In the genomic region with DNA sequence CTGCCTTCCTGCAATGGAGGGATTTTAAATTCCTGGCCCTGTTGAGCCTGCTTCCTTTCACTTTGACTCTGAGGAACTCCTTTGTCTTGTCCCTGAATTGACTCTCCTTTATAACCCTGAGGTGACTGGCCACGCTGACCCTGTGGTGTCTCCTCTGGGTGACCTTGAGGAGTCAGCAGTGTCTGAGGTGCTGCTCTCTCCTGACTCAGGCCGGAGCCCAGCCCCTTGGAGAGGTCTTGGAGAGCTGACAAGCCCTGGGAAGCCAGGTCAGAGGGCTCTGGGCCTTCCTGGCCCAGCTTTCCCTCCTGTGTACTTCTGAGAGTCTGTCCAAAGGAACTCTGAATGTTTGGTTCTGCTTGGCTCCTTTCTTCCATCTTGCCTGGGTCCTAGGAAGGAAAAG, we compare ENCODE assay signal across 12 mouse cellular contexts. TPM values are rescaled to one million over a fixed set of nuclear protein-coding genes. Genes with fewer than 3 reads are reported as not detected.
DNase-seq lines count a peak whose midpoint lies in the region; ATAC-seq and TF ChIP-seq lines count a peak whose summit lies in the region.
"Had no signal": no experiment of that assay in that cellular context is flagged by ENCODE, and none has a peak within 500 bp of the region (broad histone marks: within the 10 kb centered on the region; RNA-seq: fewer than 3 reads in every experiment).

No protein-coding gene starts in this region.

- no peaks in the 10 kb centered on the region for H3K9me3 ChIP-seq in liver, embryonic 11.5 days (ENCODE audit: control insufficient read depth, low read length)
- H3K9me3 ChIP-seq in forebrain, postnatal 0 days (ENCODE audit: low read length) = no peaks in the 10 kb centered on the region
- no peaks in the 10 kb centered on the region for H3K9me3 ChIP-seq in liver, embryonic 13.5 days (replicated peaks)
- H3K9me3 ChIP-seq: midbrain, embryonic 12.5 days had no signal

- H3K27me3 ChIP-seq in liver, embryonic 11.5 days (replicated peaks; ENCODE audit: control insufficient read depth, insufficient read depth, low read length) = no peaks in the 10 kb centered on the region; the same call in 1 of the 2 replicates
- H3K27me3 ChIP-seq in forebrain, postnatal 0 days (ENCODE audit: insufficient read depth, low read length) = no peaks in the 10 kb centered on the region
- peaks cover 19% of the 10 kb centered on the region for H3K27me3 ChIP-seq in liver, embryonic 13.5 days

- peak; percentile 26 for DNase-seq in adrenal gland, adult 2 months
- DNase-seq in adrenal gland, adult 8-10 months = no peak
- no peak for DNase-seq in liver, embryonic 11.5 days (ENCODE audit: low spot score)
- DNase-seq in liver = no peak
- DNase-seq in forebrain, postnatal 0 days = no peak
- DNase-seq in liver, embryonic 13.5 days = no peak
- no peak for DNase-seq in ovary, postnatal 36 days (ENCODE audit: low spot score)
- DNase-seq: embryo, embryonic 11 days had no signal

- no peak for ATAC-seq in liver, embryonic 11.5 days (replicated peaks; ENCODE audit: low FRiP score)
- ATAC-seq in forebrain, postnatal 0 days = no peak
- no peak for ATAC-seq in liver, embryonic 13.5 days (ENCODE audit: low read depth)
- no peak for ATAC-seq in CD4-positive, CD25-positive, alpha-beta regulatory T cell, adult 4 months

- peaks cover 16% of the 10 kb centered on the region; the same call in 1 of the 2 replicates for H3K36me3 ChIP-seq in liver, embryonic 11.5 days (ENCODE audit: control insufficient read depth, insufficient read depth, low read length)
- H3K36me3 ChIP-seq in forebrain, postnatal 0 days (ENCODE audit: insufficient read depth) = peaks cover 14% of the 10 kb centered on the region
- H3K36me3 ChIP-seq in liver, embryonic 13.5 days = peaks cover 22% of the 10 kb centered on the region

- no peak overlapping the region for H3K4me3 ChIP-seq in liver, embryonic 11.5 days (ENCODE audit: low read depth, low read length)
- no peak overlapping the region for H3K4me3 ChIP-seq in forebrain, postnatal 0 days (ENCODE audit: low read depth, low read length)
- H3K4me3 ChIP-seq in liver, embryonic 13.5 days (replicated peaks) = no peak overlapping the region

- WGBS in liver, embryonic 11.5 days = 71% methylated on average over 2 of the region's 2 CpGs
- WGBS in forebrain, postnatal 0 days = 56% methylated on average over 2 of the region's 2 CpGs
- 64% methylated on average over 2 of the region's 2 CpGs for WGBS in liver, embryonic 13.5 days (ENCODE audit: insufficient replicate concordance)

- peak overlapping the region; percentile 74 for H3K4me2 ChIP-seq in liver, embryonic 11.5 days
- 0 out of 2 replicates have a peak overlapping the region, but pooled peaks have one; percentile 68 for H3K4me2 ChIP-seq in forebrain, postnatal 0 days (ENCODE audit: low read depth)
- H3K4me2 ChIP-seq in liver, embryonic 13.5 days = peak overlapping the region; percentile 87

- no peak for TF ChIP-seq CTCF in forebrain, postnatal 0 days (IDR thresholded peaks at IDR 0.05; ENCODE audit: low read depth)

- no peak overlapping the region for H3K9ac ChIP-seq in liver, embryonic 11.5 days (ENCODE audit: low read depth, low read length)
- no peak overlapping the region for H3K9ac ChIP-seq in forebrain, postnatal 0 days
- no peak overlapping the region for H3K9ac ChIP-seq in liver, embryonic 13.5 days

- no peak overlapping the region for H3K27ac ChIP-seq in liver, embryonic 11.5 days (ENCODE audit: low read depth, low read length)
- no peak overlapping the region for H3K27ac ChIP-seq in forebrain, postnatal 0 days (ENCODE audit: low read depth, low read length)
- H3K27ac ChIP-seq in liver, embryonic 13.5 days = no peak overlapping the region
- H3K27ac ChIP-seq: midbrain, embryonic 12.5 days had no signal

- H3K4me1 ChIP-seq in liver, embryonic 11.5 days (replicated peaks; ENCODE audit: control insufficient read depth, insufficient read depth, low read length) = peaks cover 4% of the 10 kb centered on the region; the same call in 1 of the 2 replicates
- 0 out of 2 replicates have a peak, but pooled peaks cover 2% of the 10 kb centered on the region for H3K4me1 ChIP-seq in forebrain, postnatal 0 days (ENCODE audit: insufficient read depth)
- H3K4me1 ChIP-seq in liver, embryonic 13.5 days (replicated peaks) = peaks cover 13% of the 10 kb centered on the region
- H3K4me1 ChIP-seq: midbrain, embryonic 12.5 days had no signal

RNA-seq across cellular contexts. Expression of a gene that starts 3.5 kb away (rescaled TPM):
- total RNA-seq in adrenal gland, adult 2 months (2021) = under 1 TPM in 1 of 2 experiments, not detected in 1; 0.46 TPM
- not detected in 2 replicates for polyA plus RNA-seq in adrenal gland, adult 2 months (2012; rRNA removed)
- total RNA-seq in adrenal gland, adult 8-10 months (2022) = 1 to 10 TPM in 1 of 4 experiments, under 1 TPM in 2, not detected in 1; 0.38 to 1.5 (median 0.91) TPM
- 0.34 and 0.55 TPM in 2 replicates for polyA plus RNA-seq in liver, embryonic 11.5 days (2014; fragmentation: Nextera tagmentation; extraction: Ambion mirVana)
- 0.31 and 1.7 TPM in 2 replicates for total RNA-seq in forebrain, postnatal 0 days (2014; rRNA removed)
- polyA plus RNA-seq in forebrain, postnatal 0 days (2015; fragmentation: Nextera tagmentation; extraction: Ambion mirVana) = 0.42 TPM in 1 of 2 replicates, not detected in the other
- not detected in 2 replicates for polyA plus RNA-seq in liver, embryonic 13.5 days (2015; fragmentation: Nextera tagmentation; extraction: Ambion mirVana)
- not detected for polyA plus RNA-seq in CD4-positive, CD25-positive, alpha-beta regulatory T cell, adult 4 months (2017; shearing (Covaris generic))
- total RNA-seq: liver, adult 2 months had no signal
- polyA plus RNA-seq: liver, adult 2 months; midbrain, embryonic 12.5 days had no signal

RNA-seq across cellular contexts. Expression of a gene that starts 7.2 kb away (rescaled TPM):
- total RNA-seq in adrenal gland, adult 2 months (2021) = 100 to 1,000 TPM; 221 to 237 TPM
- polyA plus RNA-seq in adrenal gland, adult 2 months (2012; rRNA removed) = 319 and 344 TPM in 2 replicates
- 100 to 1,000 TPM; 218 to 251 (median 230) TPM for total RNA-seq in adrenal gland, adult 8-10 months (2022)
- 223 and 247 TPM in 2 replicates for polyA plus RNA-seq in liver, embryonic 11.5 days (2014; fragmentation: Nextera tagmentation; extraction: Ambion mirVana)
- 279 and 344 TPM in 2 replicates for total RNA-seq in forebrain, postnatal 0 days (2014; rRNA removed)
- polyA plus RNA-seq in forebrain, postnatal 0 days (2015; fragmentation: Nextera tagmentation; extraction: Ambion mirVana) = 362 and 434 TPM in 2 replicates
- polyA plus RNA-seq in liver, embryonic 13.5 days (2015; fragmentation: Nextera tagmentation; extraction: Ambion mirVana) = 132 and 152 TPM in 2 replicates
- polyA plus RNA-seq in CD4-positive, CD25-positive, alpha-beta regulatory T cell, adult 4 months (2017; shearing (Covaris generic)) = 100 to 1,000 TPM; 325 to 332 TPM

RNA-seq across cellular contexts. Expression of a gene that starts 33.0 kb away (rescaled TPM):
- total RNA-seq in adrenal gland, adult 2 months (2021) = 1 to 10 TPM; 1.9 to 2.1 TPM
- 6.6 and 8.3 TPM in 2 replicates for polyA plus RNA-seq in adrenal gland, adult 2 months (2012; rRNA removed)
- 1 to 10 TPM; 1.7 to 2.5 (median 1.8) TPM for total RNA-seq in adrenal gland, adult 8-10 months (2022)
- polyA plus RNA-seq in liver, embryonic 11.5 days (2014; fragmentation: Nextera tagmentation; extraction: Ambion mirVana) = 9.2 and 9.5 TPM in 2 replicates
- total RNA-seq in forebrain, postnatal 0 days (2014; rRNA removed) = 9.8 and 31.2 TPM in 2 replicates
- polyA plus RNA-seq in forebrain, postnatal 0 days (2015; fragmentation: Nextera tagmentation; extraction: Ambion mirVana) = 5.2 and 6.7 TPM in 2 replicates
- 1.5 and 1.6 TPM in 2 replicates for polyA plus RNA-seq in liver, embryonic 13.5 days (2015; fragmentation: Nextera tagmentation; extraction: Ambion mirVana)
- polyA plus RNA-seq in CD4-positive, CD25-positive, alpha-beta regulatory T cell, adult 4 months (2017; shearing (Covaris generic)) = under 1 TPM in 1 of 2 experiments, not detected in 1; 0.38 TPM
- total RNA-seq: hematopoietic stem cell, adult 5-6 weeks had no signal

RNA-seq across cellular contexts. Expression of a gene that starts 41.7 kb away (rescaled TPM):
- total RNA-seq in adrenal gland, adult 2 months (2021) = 1 to 10 TPM; 2.3 to 7.6 TPM
- 0.88 and 1.6 TPM in 2 replicates for polyA plus RNA-seq in adrenal gland, adult 2 months (2012; rRNA removed)
- total RNA-seq in adrenal gland, adult 8-10 months (2022) = 1 to 10 TPM; 2.9 to 8.6 (median 5.2) TPM
- 4.7 and 6.2 TPM in 2 replicates for polyA plus RNA-seq in liver, embryonic 11.5 days (2014; fragmentation: Nextera tagmentation; extraction: Ambion mirVana)
- total RNA-seq in forebrain, postnatal 0 days (2014; rRNA removed) = 4.3 and 7.9 TPM in 2 replicates
- polyA plus RNA-seq in forebrain, postnatal 0 days (2015; fragmentation: Nextera tagmentation; extraction: Ambion mirVana) = 0.70 and 0.90 TPM in 2 replicates
- polyA plus RNA-seq in liver, embryonic 13.5 days (2015; fragmentation: Nextera tagmentation; extraction: Ambion mirVana) = 0.89 and 0.97 TPM in 2 replicates
- not detected for polyA plus RNA-seq in CD4-positive, CD25-positive, alpha-beta regulatory T cell, adult 4 months (2017; shearing (Covaris generic))
- total RNA-seq: hematopoietic stem cell, adult 5-6 weeks had no signal

RNA-seq across cellular contexts. Expression of a gene that starts 51.7 kb away (rescaled TPM):
- total RNA-seq in adrenal gland, adult 2 months (2021) = 1 to 10 TPM; 4.9 to 6.6 TPM
- polyA plus RNA-seq in adrenal gland, adult 2 months (2012; rRNA removed) = 15.0 and 15.1 TPM in 2 replicates
- total RNA-seq in adrenal gland, adult 8-10 months (2022) = 1 to 10 TPM; 5.1 to 7.8 (median 7.7) TPM
- polyA plus RNA-seq in liver, embryonic 11.5 days (2014; fragmentation: Nextera tagmentation; extraction: Ambion mirVana) = 8.2 and 9.4 TPM in 2 replicates
- total RNA-seq in forebrain, postnatal 0 days (2014; rRNA removed) = 3.2 and 3.9 TPM in 2 replicates
- polyA plus RNA-seq in forebrain, postnatal 0 days (2015; fragmentation: Nextera tagmentation; extraction: Ambion mirVana) = 1.5 and 1.9 TPM in 2 replicates
- polyA plus RNA-seq in liver, embryonic 13.5 days (2015; fragmentation: Nextera tagmentation; extraction: Ambion mirVana) = 6.9 TPM in 2 replicates
- polyA plus RNA-seq in CD4-positive, CD25-positive, alpha-beta regulatory T cell, adult 4 months (2017; shearing (Covaris generic)) = 10 to 100 TPM; 24.8 to 32.7 TPM
